Mouse (Mus musculus) mature B cell (primary cell): ENCODE results near the gene Dus2.
"Not testable (repeated sequence)": the region's sequence is repeated elsewhere in the genome, so short reads cannot be mapped to it uniquely, and the experiment has no call there.

ENCODE experiments used
- in situ Hi-C: fragments of 300-500 bp; cut with MboI; formaldehyde crosslinking; loops from 2 replicates; pipeline ENCODE4 v1.14.3; 2019

Dus2 gene

GRCm38 (mm10) chr8:105990856-105991387 is at the start of gene Dus2:
Dus2 (plus strand) TSS chr8:105991337.
- in situ Hi-C loops, result loop anchor here (5.0 kb wide), 1 partner anchor 36 kb away; no protein-coding TSS in a partner anchor

GRCm38 (mm10) chr8:105942026-105942425 is 49.1 kb upstream of the Dus2 start:
- in situ Hi-C loops, result loop anchor here (25.0 kb wide), 1 partner anchor 230 kb away; the partner anchor contains the start of genes 4933405L10Rik, Acd, Enkd1 and Pard6a

GRCm38 (mm10) chr8:105942542-105942941 is 48.6 kb upstream of the Dus2 start:
- in situ Hi-C loops, result loop anchor here (25.0 kb wide), 1 partner anchor 230 kb away; the partner anchor contains the start of genes 4933405L10Rik, Acd, Enkd1 and Pard6a

- in situ Hi-C loops, result loop anchor here (25.0 kb wide), 1 partner anchor 231 kb away; the partner anchor contains the start of genes 4933405L10Rik, Acd, Enkd1 and Pard6a
Measured at GRCm38 (mm10) chr8:105943321-105943739, 47.8 kb upstream of the Dus2 start, which contains the start of gene Lcat. Lcat (minus strand) TSS chr8:105943382.

GRCm38 (mm10) chr8:105949350-105949749 is 41.8 kb upstream of the Dus2 start:
- in situ Hi-C loops, result loop anchor here (25.0 kb wide), 1 partner anchor 237 kb away; the partner anchor contains the start of genes 4933405L10Rik, Acd, Enkd1 and Pard6a

GRCm38 (mm10) chr8:105951057-105951659 is 40.0 kb upstream of the Dus2 start:
- in situ Hi-C loops, result no loop called here

GRCm38 (mm10) chr8:105956556-105956955 is 34.6 kb upstream of the Dus2 start:
- in situ Hi-C loops, result no loop called here

- in situ Hi-C loops, result no loop called here
Measured at GRCm38 (mm10) chr8:105957813-105958212, 33.3 kb upstream of the Dus2 start.

- in situ Hi-C loops, result no loop called here
Measured at GRCm38 (mm10) chr8:105959350-105959749, 31.8 kb upstream of the Dus2 start.

GRCm38 (mm10) chr8:105961101-105961500 is 30.0 kb upstream of the Dus2 start:
- in situ Hi-C loops, result no loop called here

GRCm38 (mm10) chr8:105961536-105961935 is 29.6 kb upstream of the Dus2 start:
- in situ Hi-C loops, result no loop called here

GRCm38 (mm10) chr8:105964506-105965265 is 26.5 kb upstream of the Dus2 start:
- in situ Hi-C loops, result no loop called here

GRCm38 (mm10) chr8:105965266-105965904 is 25.8 kb upstream of the Dus2 start:
- in situ Hi-C loops, result no loop called here

GRCm38 (mm10) chr8:105965905-105966341 is 25.2 kb upstream of the Dus2 start, which contains the start of gene Slc12a4:
Slc12a4 (minus strand) TSS chr8:105966097.
- in situ Hi-C loops, result no loop called here

GRCm38 (mm10) chr8:105966692-105967311 is 24.3 kb upstream of the Dus2 start:
- in situ Hi-C loops, result no loop called here

- in situ Hi-C loops, result no loop called here
Measured at GRCm38 (mm10) chr8:105969367-105969766, 21.8 kb upstream of the Dus2 start.

- in situ Hi-C loops, result no loop called here
Measured at GRCm38 (mm10) chr8:105971019-105971720, 20.0 kb upstream of the Dus2 start.

- in situ Hi-C loops, result no loop called here
Measured at GRCm38 (mm10) chr8:105975363-105975762, 15.8 kb upstream of the Dus2 start.

GRCm38 (mm10) chr8:105979325-105979724 is 11.8 kb upstream of the Dus2 start, which contains the start of gene Dpep3:
Dpep3 (minus strand) TSS chr8:105979429.
- in situ Hi-C loops, result no loop called here

GRCm38 (mm10) chr8:105981146-105981545 is 10.0 kb upstream of the Dus2 start:
- in situ Hi-C loops, result no loop called here

- in situ Hi-C loops, result not testable (repeated sequence)
Measured at GRCm38 (mm10) chr8:105983406-105983805, 7.7 kb upstream of the Dus2 start.
